Mouse (Mus musculus) E14TG2a.4 (cell line): ENCODE measurements around the gene Zfp648.

Source experiments
- CTCF ChIP-seq: conservative IDR thresholded peaks from 2 replicates; pipeline ENCODE4 v1.5.1; 2014; ENCODE audit warnings: low read length
- NANOG ChIP-seq: IDR thresholded peaks from 2 replicates; pipeline ENCODE4 v1.6.1; 2014; ENCODE audit warnings: borderline replicate concordance, low read length, mixed read lengths
- POU5F1 ChIP-seq: IDR thresholded peaks from 2 replicates; pipeline ENCODE4 v1.6.1; 2014; ENCODE audit warnings: low read length, borderline replicate concordance

DNA sequence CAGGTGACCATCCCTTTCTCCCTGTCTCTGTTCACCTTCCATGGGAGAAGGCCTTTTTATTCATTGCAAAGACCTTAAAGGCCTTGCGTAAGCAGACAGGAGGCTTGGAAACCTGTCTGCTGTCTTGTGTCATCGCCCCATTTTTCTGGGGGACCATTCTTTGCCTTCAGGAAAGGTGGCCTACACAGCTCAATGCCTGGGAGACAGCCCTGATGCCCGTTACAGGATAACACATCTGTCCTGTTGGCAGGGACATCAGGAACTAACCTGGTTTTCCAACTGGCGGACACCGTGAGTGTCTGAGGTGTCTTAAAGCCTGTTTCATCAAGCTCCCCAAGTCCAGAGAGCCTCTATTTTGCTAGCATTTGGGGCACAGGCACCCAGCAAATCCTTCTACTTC lies 2.4 kb downstream of the Zfp648 start:
- no peak for TF ChIP-seq CTCF
- no peak for TF ChIP-seq NANOG
- TF ChIP-seq POU5F1, result no peak
